Mouse (Mus musculus) cortical plate, adult 2 months (tissue): ENCODE measurements around the gene Ahdc1. TPM values are rescaled to one million over a fixed set of nuclear protein-coding genes. Genes with fewer than 3 reads are reported as not detected.
A peak's percentile ranks its signal among the peaks of the same experiment; 100 is the strongest.

Source experiments
- H3K27ac ChIP-seq: fragments of 200-500 bp; 2 replicates; pipeline ENCODE4 v1.5.1; 2012; ENCODE audit warnings: low read length, control low read depth, inconsistent platforms; ENCODE audit not compliant: insufficient read depth
- H3K4me1 ChIP-seq: fragments of 200-500 bp; 2 replicates; pipeline ENCODE4 v1.6.1; 2011; ENCODE audit warnings: low read length; ENCODE audit not compliant: control insufficient read depth, insufficient read depth
- H3K4me3 ChIP-seq: fragments of 200-500 bp; 2 replicates; pipeline ENCODE4 v1.5.1; 2011; ENCODE audit warnings: mild to moderate bottlenecking, low read length, control low read depth; ENCODE audit not compliant: insufficient read depth
- CTCF ChIP-seq: fragments of 200-500 bp; IDR thresholded peaks from 2 replicates; pipeline ENCODE4 v1.5.1; 2011; ENCODE audit warnings: mild to moderate bottlenecking, control low read depth, low read length; ENCODE audit not compliant: insufficient read depth; ENCODE audit errors: extremely low read depth
- POLR2A ChIP-seq: fragments of 200-500 bp; IDR thresholded peaks from 2 replicates; pipeline ENCODE4 v1.6.1; 2011; ENCODE audit warnings: mild to moderate bottlenecking, low read length, control low read depth; ENCODE audit not compliant: insufficient read depth; ENCODE audit errors: extremely low read depth
- polyA plus RNA-seq: library from polyadenylated mRNA; depleted of rRNA; stranded (reverse); fragments of >200 nt; gene quantifications from 2 replicates; pipeline ENCODE4 v1.2.3, GENCODE M21; 2012

Ahdc1 gene
- polyA plus RNA-seq, 1 experiment, result 26.4 TPM

- H3K4me3 ChIP-seq, result no peak overlapping the region
- no peaks in the 10 kb centered on the region for H3K4me1 ChIP-seq
- no peak for TF ChIP-seq CTCF
- no peak for TF ChIP-seq POLR2A
- no peak overlapping the region for H3K27ac ChIP-seq
Observed at GRCm38 (mm10) chr4:133032410-133033095, 21.5 kb downstream of the Ahdc1 start.

DNA sequence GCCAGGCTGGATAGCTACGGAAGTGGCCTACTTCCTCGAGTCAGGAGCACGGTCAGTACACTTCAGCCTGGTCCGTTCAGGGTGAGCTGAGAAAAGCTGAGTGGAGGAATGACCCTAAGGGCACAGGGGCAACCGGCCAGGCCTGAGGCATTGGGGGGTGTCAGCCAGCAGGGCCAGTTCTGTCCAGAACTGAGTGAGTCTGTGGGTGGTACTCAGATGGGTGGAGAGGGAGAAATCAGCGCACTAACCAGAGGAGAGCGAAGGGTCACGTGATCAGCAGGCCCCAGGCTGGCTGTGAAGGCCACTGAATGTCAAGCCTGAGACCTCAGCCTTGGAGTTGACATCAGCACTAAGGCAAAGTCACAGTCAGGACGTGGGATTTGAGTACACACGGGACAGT, 23.4 kb downstream of the Ahdc1 start:
- TF ChIP-seq POLR2A, result no peak
- TF ChIP-seq CTCF, result no peak
- no peaks in the 10 kb centered on the region; the same call in 1 of the 2 replicates for H3K4me1 ChIP-seq
- H3K27ac ChIP-seq, result no peak overlapping the region
- H3K4me3 ChIP-seq, result no peak overlapping the region

DNA sequence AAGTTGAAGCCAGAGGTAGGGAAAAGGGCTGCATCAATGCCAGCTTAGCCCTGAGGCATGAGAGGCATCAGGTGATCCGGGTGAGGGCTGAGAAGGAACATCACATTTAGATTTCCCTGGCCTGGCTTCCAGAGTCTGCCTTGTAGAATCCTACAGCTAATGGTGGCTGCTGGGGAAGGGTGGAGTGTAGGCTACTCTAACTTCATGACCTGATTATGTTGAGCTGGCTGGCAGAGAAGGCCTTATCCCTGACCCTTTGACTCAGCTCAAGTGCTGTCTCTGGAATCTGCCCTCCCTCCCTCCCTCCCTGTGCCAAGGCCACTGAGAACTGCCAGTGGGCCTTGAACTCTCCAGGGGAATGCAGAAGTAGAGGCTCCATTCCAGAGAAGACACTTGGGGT, 24.4 kb downstream of the Ahdc1 start:
- Histone ChIP-seq H3K4me3 (no peak overlapping the region), H3K4me1 (no peaks in the 10 kb centered on the region; the same call in 1 of the 2 replicates), H3K27ac (no peak overlapping the region)
- TF ChIP-seq POLR2A, result no peak
- TF ChIP-seq CTCF, result no peak

- H3K4me3 ChIP-seq, result no peak overlapping the region
- no peaks in the 10 kb centered on the region; the same call in 1 of the 2 replicates for H3K4me1 ChIP-seq
- no peak overlapping the region for H3K27ac ChIP-seq
- TF ChIP-seq POLR2A, result no peak
- no peak for TF ChIP-seq CTCF
Observed at GRCm38 (mm10) chr4:133035946-133036345, 24.9 kb downstream of the Ahdc1 start.

- no peak for TF ChIP-seq CTCF
- TF ChIP-seq POLR2A, result no peak
- Histone ChIP-seq H3K4me1 (peaks cover 7% of the 10 kb centered on the region), H3K27ac (no peak overlapping the region), H3K4me3 (no peak overlapping the region)
Observed at GRCm38 (mm10) chr4:133037293-133037692, 26.2 kb downstream of the Ahdc1 start.

GRCm38 (mm10) chr4:133037798-133038197, 26.7 kb downstream of the Ahdc1 start:
- no peak for TF ChIP-seq CTCF
- no peak for TF ChIP-seq POLR2A
- H3K4me3 ChIP-seq, result no peak overlapping the region
- H3K4me1 ChIP-seq, result peaks cover 12% of the 10 kb centered on the region
- H3K27ac ChIP-seq, result no peak overlapping the region

- Histone ChIP-seq H3K4me1 (peaks cover 12% of the 10 kb centered on the region), H3K27ac (no peak overlapping the region), H3K4me3 (peak overlapping the region; percentile 4; the same call in 1 of the 2 replicates)
- TF ChIP-seq CTCF (no peak), POLR2A (no peak)
Observed at GRCm38 (mm10) chr4:133038521-133039115, 27.6 kb downstream of the Ahdc1 start.

- Histone ChIP-seq H3K4me3 (peak overlapping the region; percentile 4; the same call in 1 of the 2 replicates), H3K4me1 (peaks cover 13% of the 10 kb centered on the region), H3K27ac (no peak overlapping the region)
- TF ChIP-seq CTCF (no peak), POLR2A (no peak)
Observed at GRCm38 (mm10) chr4:133039116-133039819, 28.2 kb downstream of the Ahdc1 start.

GRCm38 (mm10) chr4:133039832-133040231, 28.8 kb downstream of the Ahdc1 start:
- TF ChIP-seq POLR2A (no peak), CTCF (no peak)
- Histone ChIP-seq H3K4me3 (no peak overlapping the region), H3K4me1 (peaks cover 17% of the 10 kb centered on the region), H3K27ac (no peak overlapping the region)
